Mouse (Mus musculus): Measurements from ENCODE around the gene Rpl22l1. TPM values are rescaled to one million over a fixed set of nuclear protein-coding genes. Genes with fewer than 3 reads are reported as not detected.
"Not testable (repeated sequence)": the region's sequence is repeated elsewhere in the genome, so short reads cannot be mapped to it uniquely, and the experiment has no call there.

The Rpl22l1 gene
- total RNA-seq (2021) = 100 to 1,000 TPM; 126 to 178 TPM
- long read RNA-seq, experiment 1, transcript Rpl22l1-201 (4 exons, 552 nt) = minor isoform, 23 of 89 reads
- long read RNA-seq, experiment 1, transcript Rpl22l1-206 (4 exons, 525 nt) = major isoform, 63 of 89 reads
- long read RNA-seq, experiment 1, partial matches to known transcripts = 0 of 89 reads
- long read RNA-seq, experiment 1, other reads (novel, unspliced or antisense) = 3 of 89 reads
- long read RNA-seq, experiment 2, transcript Rpl22l1-201 (4 exons, 552 nt) = minor isoform, 31 of 104 reads
- long read RNA-seq, experiment 2, transcript Rpl22l1-206 (4 exons, 525 nt) = major isoform, 69 of 104 reads
- long read RNA-seq, experiment 2, partial matches to known transcripts = 1 of 104 reads
- long read RNA-seq, experiment 2, other reads (novel, unspliced or antisense) = 2 of 104 reads

DNA sequence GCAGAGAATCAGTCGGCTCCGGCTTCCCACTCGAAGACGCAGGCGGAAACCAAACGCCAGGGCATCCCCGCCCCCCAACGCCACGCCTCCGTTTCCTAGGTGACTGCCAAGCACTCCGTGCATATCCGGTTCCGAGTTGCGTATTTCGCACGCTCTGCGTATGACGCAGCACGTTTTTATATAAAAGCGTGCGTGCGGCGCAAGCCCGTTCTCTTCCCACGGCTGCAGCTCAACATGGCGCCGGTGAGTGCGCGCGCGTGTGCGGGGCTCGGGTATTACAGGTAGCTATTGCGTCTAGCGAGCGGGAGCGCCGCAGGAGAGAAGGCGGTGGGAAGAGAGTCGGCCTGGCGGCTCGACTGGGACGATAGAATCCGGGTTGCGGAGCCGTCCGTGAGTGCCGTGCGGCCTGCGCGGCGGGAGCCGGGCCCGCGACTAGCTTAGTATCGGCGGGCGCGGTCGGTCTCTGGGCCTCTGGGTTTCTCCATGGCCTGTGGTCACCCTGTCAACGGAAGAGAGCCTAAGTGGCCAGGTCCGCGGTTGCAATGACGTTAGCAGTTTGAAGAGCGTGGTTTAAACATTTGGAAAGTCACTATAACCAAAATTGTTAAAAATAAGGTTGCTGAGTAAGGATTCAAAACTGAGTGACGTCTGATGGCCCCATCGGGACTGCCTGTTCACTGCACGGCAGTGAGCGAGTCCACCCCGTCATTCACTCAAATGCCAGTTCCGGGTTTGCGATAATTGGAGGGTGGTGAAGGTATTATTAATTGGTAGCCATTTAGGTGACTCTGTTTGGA is at the start of gene Rpl22l1:
Rpl22l1 (plus strand) TSS at position 136 of the 797 bp plus-strand sequence.
- peak; percentile 99 for DNase-seq
- peak within 1 kb of the TSS; percentile 96 for H3K27ac ChIP-seq
- intact Hi-C loops (cut with DNase I) = no loop called here
- TF ChIP-seq CTCF (IDR thresholded peaks at IDR 0.05) = no peak
- H3K4me3 ChIP-seq = peak within 1 kb of the TSS; percentile 92

DNA sequence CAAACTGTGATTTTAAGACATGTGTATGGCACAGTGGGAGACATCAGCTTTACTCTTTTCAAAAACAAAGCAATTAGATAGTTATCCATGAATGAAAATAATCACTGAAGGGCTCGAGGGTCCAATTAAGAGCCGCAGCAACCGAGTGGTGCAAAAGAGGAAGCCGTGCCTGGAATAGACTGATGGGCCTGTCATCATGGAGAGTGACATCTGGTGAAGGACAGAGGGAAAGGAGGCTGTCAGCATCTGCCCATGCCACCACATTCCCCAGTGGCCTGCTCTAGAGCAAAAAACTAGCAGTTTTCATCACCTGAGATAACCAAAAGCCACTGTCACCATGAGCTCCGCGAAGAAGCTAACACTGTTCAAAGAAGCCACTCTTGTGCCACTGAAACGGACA is 49.8 kb upstream of the Rpl22l1 start:
- intact Hi-C loops (cut with DNase I) = no loop called here
- Histone ChIP-seq H3K4me3 (no peak overlapping the region), H3K27ac (no peak overlapping the region)
- no peak for DNase-seq
- TF ChIP-seq CTCF (IDR thresholded peaks at IDR 0.05) = no peak

DNA sequence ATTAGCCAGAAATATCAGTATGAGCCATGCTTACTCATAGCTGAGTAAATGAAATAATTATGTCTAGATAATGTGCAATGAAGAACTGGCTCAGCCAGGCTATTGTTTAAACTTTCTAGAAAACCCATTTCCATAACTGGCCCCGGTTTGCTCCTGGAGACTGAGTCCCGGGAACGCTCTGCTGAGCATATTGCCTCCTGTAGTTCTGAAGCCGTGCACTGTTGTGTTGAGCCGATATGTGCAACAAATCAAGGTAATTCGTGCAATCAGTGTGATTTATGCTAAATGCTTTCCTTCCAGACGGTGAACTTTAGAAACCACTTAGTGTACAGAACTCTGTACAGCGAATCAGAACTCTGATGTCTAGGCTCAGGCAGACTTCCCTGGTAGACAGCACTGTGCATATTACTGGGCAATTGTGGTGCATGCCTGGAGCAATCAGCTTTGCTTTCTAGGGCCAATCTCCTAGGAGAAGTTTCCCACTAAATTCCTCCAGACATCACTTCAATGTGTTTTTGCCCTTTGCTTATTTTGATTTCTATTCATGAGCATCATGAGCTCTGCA is 43.9 kb upstream of the Rpl22l1 start:
- no peak for DNase-seq
- intact Hi-C loops (cut with DNase I) = no loop called here
- no peak overlapping the region for H3K27ac ChIP-seq
- no peak overlapping the region for H3K4me3 ChIP-seq
- TF ChIP-seq CTCF (IDR thresholded peaks at IDR 0.05) = no peak

DNA sequence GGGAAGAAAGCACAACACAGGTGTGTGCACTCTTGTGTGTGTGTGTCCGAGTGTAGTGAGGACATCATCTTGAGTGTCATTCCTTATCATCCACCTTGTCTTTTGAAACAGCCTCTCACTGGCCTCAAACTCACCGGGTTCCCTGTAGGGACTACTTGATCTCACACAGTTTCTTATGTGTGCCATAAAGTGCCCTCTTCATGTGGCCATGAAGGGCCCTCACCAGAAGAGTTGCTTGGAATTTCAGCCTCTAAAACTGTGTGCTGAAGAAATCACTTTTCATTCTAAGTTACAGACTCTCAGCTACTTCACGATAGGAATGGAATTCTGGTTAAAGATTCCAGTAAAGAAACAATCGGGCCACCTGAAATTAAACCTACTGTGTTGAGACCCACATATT is 38.3 kb upstream of the Rpl22l1 start:
- Histone ChIP-seq H3K27ac (no peak overlapping the region), H3K4me3 (no peak overlapping the region)
- DNase-seq = no peak
- intact Hi-C loops (cut with DNase I) = no loop called here
- TF ChIP-seq CTCF (IDR thresholded peaks at IDR 0.05) = no peak

DNA sequence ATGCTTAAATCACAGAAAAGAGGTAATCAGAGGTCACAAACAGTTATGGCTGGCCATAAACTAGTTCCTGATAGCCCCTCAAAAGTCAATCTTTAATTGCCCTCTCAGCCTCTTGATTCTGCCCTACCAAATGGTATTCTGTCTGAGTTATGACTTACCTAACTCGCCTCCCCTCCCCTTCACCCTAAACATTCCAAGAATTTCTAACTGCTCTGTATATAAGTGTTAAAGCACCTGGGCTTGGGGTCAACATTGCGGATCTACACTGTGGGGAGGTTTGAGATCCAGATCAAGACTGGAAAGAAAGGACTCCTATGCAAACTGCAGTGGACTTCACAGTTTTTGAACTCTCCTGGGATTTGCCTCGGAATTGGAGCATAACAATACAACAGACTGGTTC is 37.0 kb upstream of the Rpl22l1 start:
- intact Hi-C loops (cut with DNase I) = no loop called here
- no peak for TF ChIP-seq CTCF (IDR thresholded peaks at IDR 0.05)
- DNase-seq = no peak
- H3K4me3 ChIP-seq = no peak overlapping the region
- no peak overlapping the region for H3K27ac ChIP-seq

DNA sequence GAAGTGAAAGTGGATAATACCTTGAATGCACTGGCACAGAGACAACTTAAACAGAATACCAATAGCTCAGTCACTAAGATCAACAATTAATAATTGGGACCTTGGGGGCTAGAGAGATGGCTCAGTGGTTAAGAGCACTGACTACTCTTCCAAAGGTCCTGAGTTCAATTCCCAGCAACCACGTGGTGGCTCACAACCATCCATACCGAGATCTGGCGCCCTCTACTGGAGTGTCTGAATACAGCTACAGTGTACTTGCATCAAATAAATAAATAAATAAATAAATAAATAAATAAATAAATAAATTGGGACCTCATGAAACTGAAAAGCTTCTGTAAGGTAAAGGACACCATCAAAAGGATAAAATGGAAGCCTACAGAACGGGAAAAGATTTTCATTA is 32.3 kb upstream of the Rpl22l1 start:
- DNase-seq; intact Hi-C loops (cut with DNase I); H3K4me3 ChIP-seq; H3K27ac ChIP-seq: not testable (repeated sequence)
- TF ChIP-seq CTCF (IDR thresholded peaks at IDR 0.05) = peak; percentile 25; the same call in 1 of the 2 replicates

DNA sequence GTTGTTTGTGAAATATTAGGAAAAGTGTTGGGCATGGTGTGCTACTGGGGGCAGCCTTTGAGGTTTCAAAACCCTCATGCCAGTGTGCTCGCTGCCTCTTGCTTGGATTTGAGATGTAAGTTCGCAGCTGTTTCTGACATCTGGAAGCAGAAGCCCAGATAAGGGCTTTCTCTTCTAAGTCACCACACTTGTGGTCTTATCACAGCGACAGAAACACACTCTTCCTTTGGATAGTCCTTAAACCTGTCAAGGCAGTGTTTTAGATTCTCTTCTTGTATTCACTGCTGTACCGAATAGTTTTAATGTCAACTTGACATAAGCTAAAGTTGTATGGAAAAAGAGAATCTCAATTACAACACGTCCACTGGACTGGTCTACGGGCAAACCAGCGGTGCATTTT is 29.9 kb upstream of the Rpl22l1 start:
- no peak for DNase-seq
- no peak overlapping the region for H3K4me3 ChIP-seq
- intact Hi-C loops (cut with DNase I) = no loop called here

DNA sequence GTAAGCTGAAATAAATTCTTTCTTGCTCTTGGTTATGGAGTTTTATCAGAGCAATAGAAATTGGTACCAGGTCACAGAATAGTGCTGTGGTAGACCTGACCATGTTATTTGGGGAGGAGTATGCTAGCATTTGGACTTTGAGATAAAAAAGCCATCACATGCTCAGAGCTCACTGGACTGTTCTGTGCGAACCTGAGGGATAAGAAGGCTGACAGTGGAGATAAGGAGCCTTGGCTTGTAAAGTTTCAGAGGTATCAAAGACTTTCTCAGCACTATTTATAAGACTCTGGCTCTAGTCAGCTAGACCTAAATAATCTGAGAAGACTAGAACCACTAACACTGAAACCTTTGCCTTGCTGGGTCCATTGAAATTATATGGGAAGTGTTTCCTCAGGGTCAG is 29.3 kb upstream of the Rpl22l1 start:
- no peak for DNase-seq
- TF ChIP-seq CTCF (IDR thresholded peaks at IDR 0.05) = no peak
- Histone ChIP-seq H3K4me3 (no peak overlapping the region), H3K27ac (no peak overlapping the region)
- intact Hi-C loops (cut with DNase I) = no loop called here

More for the DNA sequence above, 29.9 kb upstream of the Rpl22l1 start:
- TF ChIP-seq CTCF (IDR thresholded peaks at IDR 0.05) = no peak
- no peak overlapping the region for H3K27ac ChIP-seq

DNA sequence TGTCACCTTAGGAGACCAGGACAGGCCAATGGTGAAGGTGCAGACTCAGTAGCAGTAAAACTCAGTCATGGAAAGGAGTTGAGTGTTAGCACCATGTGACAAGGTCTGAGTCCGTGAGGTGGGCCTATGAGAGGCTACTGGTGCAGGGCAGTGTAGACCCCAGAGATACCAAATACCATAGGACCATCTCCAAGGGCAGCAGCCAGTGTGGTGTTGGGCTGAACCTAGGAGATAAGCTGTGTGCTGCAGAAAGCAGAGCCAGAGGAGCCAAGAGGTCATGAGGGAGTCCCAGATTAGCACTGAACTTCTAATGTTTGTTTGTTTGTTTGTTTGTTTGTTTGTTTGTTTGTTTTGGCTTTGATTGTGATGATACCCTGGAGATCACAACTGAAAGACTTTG is 28.7 kb upstream of the Rpl22l1 start:
- H3K27ac ChIP-seq = no peak overlapping the region
- intact Hi-C loops (cut with DNase I) = no loop called here
- no peak for DNase-seq

DNA sequence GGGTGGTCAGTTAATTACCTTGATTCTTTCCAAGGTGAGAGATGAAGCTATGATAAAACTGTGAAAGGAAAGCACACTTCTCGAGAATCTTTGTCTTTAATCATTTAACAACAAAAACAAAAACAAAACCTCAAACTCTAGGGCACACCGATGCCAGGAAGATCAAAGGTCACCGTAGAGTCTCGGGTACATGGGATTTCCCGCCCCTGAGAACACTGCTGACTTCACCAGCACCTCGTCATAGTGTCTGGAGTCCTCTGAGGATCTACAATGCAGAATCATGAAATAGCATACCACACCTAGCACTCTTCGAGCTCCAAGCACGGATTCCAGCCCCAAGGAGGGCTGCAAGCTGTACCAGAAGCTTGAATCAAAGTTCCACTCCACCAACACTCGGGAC is 24.7 kb upstream of the Rpl22l1 start:
- TF ChIP-seq CTCF (IDR thresholded peaks at IDR 0.05) = no peak
- Histone ChIP-seq H3K27ac (no peak overlapping the region), H3K4me3 (peak overlapping the region; percentile 94)
- intact Hi-C loops (cut with DNase I) = no loop called here
- DNase-seq = no peak

More for the DNA sequence above, 28.7 kb upstream of the Rpl22l1 start:
- no peak overlapping the region for H3K4me3 ChIP-seq
- no peak for TF ChIP-seq CTCF (IDR thresholded peaks at IDR 0.05)

DNA sequence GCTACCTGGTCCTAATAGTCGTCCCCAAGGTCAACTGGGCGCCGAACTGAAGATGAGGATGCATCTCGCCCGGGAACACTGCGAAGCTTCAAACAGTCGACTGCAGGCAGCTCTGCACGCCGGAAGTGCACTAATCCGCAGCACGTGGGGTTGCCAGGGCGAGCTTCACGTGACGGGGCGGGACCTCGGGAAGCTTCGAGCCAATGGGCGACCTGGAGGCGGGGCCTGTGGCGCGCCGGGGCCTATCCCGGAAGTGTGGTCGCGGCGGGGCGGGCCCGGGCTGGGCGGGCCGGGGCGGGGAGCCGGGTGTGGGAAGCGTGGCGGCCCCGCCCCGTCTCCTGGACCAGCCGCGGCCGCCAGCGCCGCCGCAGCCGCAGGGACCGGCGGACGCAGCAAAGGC is 24.2 kb upstream of the Rpl22l1 start, which contains the start of gene Eif5a2:
Eif5a2 (plus strand) TSS at position 283 of the 400 bp plus-strand sequence.
- Histone ChIP-seq H3K27ac (peak within 1 kb of the TSS; percentile 38), H3K4me3 (peak within 1 kb of the TSS; percentile 94)
- no peak for TF ChIP-seq CTCF (IDR thresholded peaks at IDR 0.05)
- peak; percentile 96 for DNase-seq
- intact Hi-C loops (cut with DNase I) = no loop called here

DNA sequence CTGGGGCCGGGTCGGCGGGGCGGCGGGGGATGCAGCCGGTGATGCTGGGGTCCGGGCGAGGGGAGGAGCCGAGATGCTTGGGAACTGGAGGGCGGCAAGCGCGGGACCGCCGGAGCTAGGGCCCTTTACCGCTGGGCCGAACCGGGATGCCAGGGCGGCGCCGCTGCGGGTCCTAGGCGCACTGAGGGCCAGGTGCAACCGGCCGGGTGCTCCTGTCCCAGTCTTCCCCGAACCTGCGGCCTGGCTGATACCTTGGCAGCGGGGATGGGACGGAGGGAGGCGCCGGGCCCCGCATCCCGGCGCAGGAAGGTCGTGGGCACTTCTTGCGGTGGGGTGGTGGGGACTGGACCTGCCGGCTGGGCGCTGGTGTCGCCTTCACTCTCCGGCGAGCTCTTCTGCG is 23.8 kb upstream of the Rpl22l1 start:
- Histone ChIP-seq H3K27ac (peak overlapping the region; percentile 38), H3K4me3 (peak overlapping the region; percentile 94)
- intact Hi-C loops (cut with DNase I) = no loop called here
- no peak for TF ChIP-seq CTCF (IDR thresholded peaks at IDR 0.05)
- no peak for DNase-seq

DNA sequence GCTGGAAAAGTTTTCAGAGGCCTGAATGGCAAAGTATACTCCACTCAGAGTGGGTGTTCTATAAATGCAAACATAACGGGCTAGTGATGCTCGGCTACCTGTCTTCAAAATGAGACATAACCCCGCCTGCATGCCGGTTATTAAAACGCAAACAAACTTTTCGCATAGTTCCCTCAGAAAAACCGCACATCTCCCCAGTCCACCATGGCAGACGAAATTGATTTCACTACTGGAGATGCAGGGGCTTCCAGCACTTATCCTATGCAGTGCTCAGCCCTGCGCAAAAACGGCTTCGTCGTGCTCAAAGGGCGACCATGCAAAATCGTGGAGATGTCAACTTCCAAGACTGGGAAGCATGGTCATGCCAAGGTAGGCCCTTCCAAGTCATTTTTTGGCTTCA is 23.4 kb upstream of the Rpl22l1 start:
- TF ChIP-seq CTCF (IDR thresholded peaks at IDR 0.05) = no peak
- no peak for DNase-seq
- Histone ChIP-seq H3K4me3 (peak overlapping the region; percentile 94), H3K27ac (peak overlapping the region; percentile 38)
- intact Hi-C loops (cut with DNase I) = no loop called here
